Mouse (Mus musculus) T-cell, adult 66 days (primary cell): ENCODE results near the gene Prss12. TPM values are rescaled to one million over a fixed set of nuclear protein-coding genes. Genes with fewer than 3 reads are reported as not detected.

Source experiments
- total RNA-seq, 2 experiments: library from RNA; stranded (reverse); gene quantifications; 3 replicates in 1 of 2; 4 replicates in 1 of 2; pipeline ENCODE4 v1.2.4; 2023

The Prss12 gene
- total RNA-seq, result 10 to 100 TPM; 31.6 to 32.6 TPM

DNA sequence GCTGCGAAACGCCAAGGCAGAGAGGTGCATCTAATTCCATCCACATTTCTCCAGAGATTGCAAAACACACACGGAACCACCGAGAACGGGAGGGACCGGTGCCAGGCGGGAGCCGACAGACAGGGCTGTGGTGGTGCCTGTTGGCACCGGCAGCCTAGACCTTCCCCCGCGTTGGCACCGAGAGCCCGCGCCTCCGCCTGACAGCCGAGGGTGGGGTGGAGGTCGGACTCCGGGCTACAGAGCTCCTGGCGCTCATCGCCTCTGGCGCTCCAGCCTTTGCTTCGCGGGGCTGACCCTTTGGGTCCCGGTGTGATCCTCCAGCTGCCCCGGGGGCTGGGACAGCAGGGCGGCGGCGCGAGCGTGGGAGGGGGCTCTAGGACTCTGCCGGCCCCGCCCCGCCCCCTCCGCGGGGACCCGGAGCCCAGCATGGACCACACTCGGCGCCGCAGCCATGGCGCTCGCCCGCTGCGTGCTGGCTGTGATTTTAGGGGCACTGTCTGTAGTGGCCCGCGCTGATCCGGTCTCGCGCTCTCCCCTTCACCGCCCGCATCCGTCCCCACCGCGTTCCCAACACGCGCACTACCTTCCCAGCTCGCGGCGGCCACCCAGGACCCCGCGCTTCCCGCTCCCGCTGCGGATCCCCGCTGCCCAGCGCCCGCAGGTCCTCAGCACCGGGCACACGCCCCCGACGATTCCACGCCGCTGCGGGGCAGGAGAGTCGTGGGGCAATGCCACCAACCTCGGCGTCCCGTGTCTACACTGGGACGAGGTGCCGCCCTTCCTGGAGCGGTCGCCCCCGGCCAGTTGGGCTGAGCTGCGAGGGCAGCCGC lies at the start of gene Prss12:
TSS of gene Prss12 (plus strand) at position 206 of the 830 bp plus-strand sequence.

Other genes starting within 250 kb of the Prss12 start
- gene Synpo2, start 210.8 kb upstream of the Prss12 start, total RNA-seq, result under 1 TPM in 1 of 2 experiments, not detected in 1; 0.23 TPM
- gene Sec24d, start 179.5 kb upstream of the Prss12 start, total RNA-seq, result 10 to 100 TPM; 23.1 to 26.0 TPM
- gene Mettl14, start 60.8 kb upstream of the Prss12 start, total RNA-seq, result 10 to 100 TPM; 27.0 to 28.7 TPM
- not detected for gene Ndst3, start 243.9 kb downstream of the Prss12 start, total RNA-seq